Mouse (Mus musculus): ENCODE measurements around the gene Sh2d2a. TPM values are rescaled to one million over a fixed set of nuclear protein-coding genes. Genes with fewer than 3 reads are reported as not detected.
"Not testable (repeated sequence)": the region's sequence is repeated elsewhere in the genome, so short reads cannot be mapped to it uniquely, and the experiment has no call there.

Gene Sh2d2a
- polyA plus RNA-seq, 1 experiment from 2014 or later = 0.74 TPM

DNA sequence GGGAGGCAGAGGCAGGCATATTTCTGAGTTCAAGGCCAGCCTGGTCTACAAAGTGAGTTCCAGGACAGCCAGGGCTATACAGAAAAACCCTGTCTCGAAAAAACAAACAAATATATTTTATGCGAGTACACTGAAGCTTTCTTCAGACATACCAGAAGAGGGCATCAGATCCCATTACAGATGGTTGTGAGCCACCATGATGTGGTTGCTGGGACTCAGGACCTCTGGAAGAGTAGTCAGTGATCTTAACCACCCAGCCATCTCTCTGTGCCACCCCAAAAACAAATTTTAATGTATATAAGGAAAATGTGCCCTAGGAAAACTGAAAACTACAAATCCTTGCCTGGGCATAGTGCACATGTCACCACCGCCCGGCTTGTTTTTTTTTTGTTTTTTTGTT lies 40.8 kb downstream of the Sh2d2a start:
- ATAC-seq; H3K9ac ChIP-seq (replicated peaks); H3K9me3 ChIP-seq (ENCODE audit: low read length); DNase-seq; H3K4me3 ChIP-seq (ENCODE audit: low read depth, low read length); H3K4me2 ChIP-seq (ENCODE audit: low read depth, low read length); H3K36me3 ChIP-seq (replicated peaks; ENCODE audit: insufficient read depth, low read length); H3K27me3 ChIP-seq (ENCODE audit: insufficient read depth, low read length); H3K27ac ChIP-seq (ENCODE audit: low read depth): not testable (repeated sequence)
- WGBS (ENCODE audit: insufficient replicate concordance) = 70% methylated on average over 4 of the region's 4 CpGs
- H3K4me1 ChIP-seq (ENCODE audit: insufficient read depth) = peaks cover 19% of the 10 kb centered on the region
- TF ChIP-seq CTCF (IDR thresholded peaks at IDR 0.05; ENCODE audit: low read depth) = peak; percentile 51

GRCm38 (mm10) chr3:87891481-87891880 lies 44.9 kb downstream of the Sh2d2a start:
- no peak for TF ChIP-seq EP300 (IDR thresholded peaks at IDR 0.05; ENCODE audit: low read depth)
- no peak for TF ChIP-seq CTCF (IDR thresholded peaks at IDR 0.05; ENCODE audit: low read depth)
- H3K27me3 ChIP-seq (ENCODE audit: insufficient read depth, low read length) = no peaks in the 10 kb centered on the region

DNA sequence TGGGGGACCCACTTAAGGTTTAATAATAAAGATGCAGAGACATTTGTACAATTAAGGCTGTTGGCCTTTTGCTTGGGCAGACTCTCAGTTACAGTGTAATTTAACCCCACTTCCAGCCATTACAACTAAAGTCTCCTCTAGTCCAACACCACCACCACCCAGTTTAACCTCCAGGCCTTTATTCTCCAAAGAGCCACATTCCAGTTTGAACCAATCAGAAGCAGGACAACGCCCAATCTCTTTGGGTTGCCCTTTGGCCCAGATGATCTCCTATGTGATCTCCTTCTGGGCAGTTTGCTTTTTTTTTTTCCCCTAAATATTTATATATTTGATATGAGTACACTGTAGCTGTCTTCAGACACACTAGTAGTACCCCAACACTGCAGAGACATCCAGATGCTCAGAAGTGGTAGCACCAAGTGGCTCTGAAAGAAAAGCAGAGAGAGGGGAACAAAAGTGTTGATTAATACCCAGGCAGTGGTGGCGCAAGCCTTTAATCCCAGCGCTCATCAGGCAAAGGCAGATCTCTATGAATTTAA lies 46.9 kb downstream of the Sh2d2a start:
- TF ChIP-seq EP300 (IDR thresholded peaks at IDR 0.05; ENCODE audit: low read depth) = no peak
- no peak for TF ChIP-seq CTCF (IDR thresholded peaks at IDR 0.05; ENCODE audit: low read depth)

More at GRCm38 (mm10) chr3:87891481-87891880, 44.9 kb downstream of the Sh2d2a start:
- H3K27ac ChIP-seq (ENCODE audit: low read depth) = no peak overlapping the region
- H3K9me3 ChIP-seq (ENCODE audit: low read length) = no peaks in the 10 kb centered on the region; the same call in 1 of the 2 replicates
- ATAC-seq (no peak), DNase-seq (no peak)
- 0 out of 2 replicates have a peak, but pooled peaks cover 3% of the 10 kb centered on the region for H3K4me1 ChIP-seq (ENCODE audit: insufficient read depth)
- no peak overlapping the region for H3K4me2 ChIP-seq (ENCODE audit: low read depth, low read length)
- WGBS (ENCODE audit: insufficient replicate concordance) = 70% methylated on average over 3 of the region's 3 CpGs
- no peaks in the 10 kb centered on the region for H3K36me3 ChIP-seq (replicated peaks; ENCODE audit: insufficient read depth, low read length)
- H3K4me3 ChIP-seq (ENCODE audit: low read depth, low read length) = no peak overlapping the region
- no peak overlapping the region for H3K9ac ChIP-seq (replicated peaks)

GRCm38 (mm10) chr3:87899266-87899665 lies 52.7 kb downstream of the Sh2d2a start:
- H3K27me3 ChIP-seq (ENCODE audit: insufficient read depth, low read length) = no peaks in the 10 kb centered on the region
- no peaks in the 10 kb centered on the region for H3K9me3 ChIP-seq (ENCODE audit: low read length)
- H3K4me2 ChIP-seq (ENCODE audit: low read depth, low read length) = no peak overlapping the region
- TF ChIP-seq CTCF (IDR thresholded peaks at IDR 0.05; ENCODE audit: low read depth) (no peak), EP300 (IDR thresholded peaks at IDR 0.05; ENCODE audit: low read depth) (no peak)
- no peak for ATAC-seq
- peaks cover 16% of the 10 kb centered on the region for H3K4me1 ChIP-seq (ENCODE audit: insufficient read depth)
- no peak overlapping the region for H3K9ac ChIP-seq (replicated peaks)
- no peaks in the 10 kb centered on the region for H3K36me3 ChIP-seq (replicated peaks; ENCODE audit: insufficient read depth, low read length)
- H3K27ac ChIP-seq (ENCODE audit: low read depth) = no peak overlapping the region
- H3K4me3 ChIP-seq (ENCODE audit: low read depth, low read length) = no peak overlapping the region
- 76% methylated on average over 3 of the region's 3 CpGs for WGBS (ENCODE audit: insufficient replicate concordance)
- DNase-seq = peak; percentile 45

More for the DNA sequence above, 46.9 kb downstream of the Sh2d2a start:
- 70% methylated on average over 3 of the region's 3 CpGs for WGBS (ENCODE audit: insufficient replicate concordance)
- ATAC-seq (no peak), DNase-seq (no peak)
- H3K4me2 ChIP-seq (ENCODE audit: low read depth, low read length) = no peak overlapping the region
- H3K9me3 ChIP-seq (ENCODE audit: low read length) = no peaks in the 10 kb centered on the region; the same call in 1 of the 2 replicates
- H3K36me3 ChIP-seq (replicated peaks; ENCODE audit: insufficient read depth, low read length) = no peaks in the 10 kb centered on the region
- H3K4me1 ChIP-seq (ENCODE audit: insufficient read depth) = 0 out of 2 replicates have a peak, but pooled peaks cover 3% of the 10 kb centered on the region
- H3K27ac ChIP-seq (ENCODE audit: low read depth) = no peak overlapping the region
- H3K27me3 ChIP-seq (ENCODE audit: insufficient read depth, low read length) = no peaks in the 10 kb centered on the region
- no peak overlapping the region for H3K4me3 ChIP-seq (ENCODE audit: low read depth, low read length)
- H3K9ac ChIP-seq (replicated peaks) = no peak overlapping the region

- Histone ChIP-seq H3K27me3 (ENCODE audit: insufficient read depth, low read length) (no peaks in the 10 kb centered on the region), H3K4me2 (ENCODE audit: low read depth, low read length) (no peak overlapping the region), H3K9ac (replicated peaks) (no peak overlapping the region), H3K4me3 (ENCODE audit: low read depth, low read length) (no peak overlapping the region), H3K4me1 (ENCODE audit: insufficient read depth) (peaks cover 16% of the 10 kb centered on the region), H3K36me3 (replicated peaks; ENCODE audit: insufficient read depth, low read length) (no peaks in the 10 kb centered on the region), H3K9me3 (ENCODE audit: low read length) (no peaks in the 10 kb centered on the region), H3K27ac (ENCODE audit: low read depth) (no peak overlapping the region)
- 83% methylated on average over 3 of the region's 3 CpGs for WGBS (ENCODE audit: insufficient replicate concordance)
- no peak for TF ChIP-seq EP300 (IDR thresholded peaks at IDR 0.05; ENCODE audit: low read depth)
- TF ChIP-seq CTCF (IDR thresholded peaks at IDR 0.05; ENCODE audit: low read depth) = no peak
- DNase-seq (no peak), ATAC-seq (no peak)
These were observed 53.2 kb downstream of the Sh2d2a start for GRCm38 (mm10) chr3:87899776-87900175.

DNA sequence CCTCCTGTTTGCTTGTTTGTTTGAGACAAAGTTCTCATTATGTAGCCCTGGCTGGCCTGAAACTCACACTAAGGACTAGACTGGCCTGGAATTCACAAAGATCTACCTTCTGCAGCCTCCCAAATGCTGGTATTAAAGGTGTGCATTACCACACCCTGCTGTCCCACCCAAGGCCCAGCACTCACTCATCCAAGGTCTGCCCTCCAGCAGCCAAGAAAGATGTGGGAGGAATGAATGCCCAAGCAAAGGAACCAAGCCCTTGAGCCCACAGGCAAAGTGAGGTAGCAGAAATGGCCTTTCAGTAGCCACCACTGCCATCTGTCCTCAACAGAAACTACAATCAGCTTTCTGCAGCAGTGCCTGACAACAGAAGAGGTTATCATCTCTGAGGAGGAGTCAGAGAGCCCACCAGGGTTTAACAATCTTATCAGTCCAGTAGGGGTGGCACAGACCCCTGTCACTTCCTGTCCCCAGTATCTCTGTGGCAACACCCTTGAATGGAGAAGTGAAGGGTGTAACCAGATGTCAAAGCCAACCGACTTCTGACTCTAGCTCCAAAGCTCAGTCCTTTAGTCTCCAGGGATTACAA lies 54.6 kb downstream of the Sh2d2a start:
- WGBS (ENCODE audit: insufficient replicate concordance) = 17% methylated on average over 1 of the region's 1 CpGs
- TF ChIP-seq CTCF (IDR thresholded peaks at IDR 0.05; ENCODE audit: low read depth) = no peak
- peak; percentile 99 for TF ChIP-seq EP300 (IDR thresholded peaks at IDR 0.05; ENCODE audit: low read depth)
- H3K4me1 ChIP-seq (ENCODE audit: insufficient read depth) = peaks cover 16% of the 10 kb centered on the region
- no peaks in the 10 kb centered on the region for H3K36me3 ChIP-seq (replicated peaks; ENCODE audit: insufficient read depth, low read length)
- DNase-seq (peak; percentile 63), ATAC-seq (peak; percentile 59)
- peak overlapping the region; percentile 63 for H3K4me2 ChIP-seq (ENCODE audit: low read depth, low read length)
- H3K27me3 ChIP-seq (ENCODE audit: insufficient read depth, low read length) = no peaks in the 10 kb centered on the region
- peak overlapping the region; percentile 7; the same call in 1 of the 2 replicates for H3K4me3 ChIP-seq (ENCODE audit: low read depth, low read length)
- no peaks in the 10 kb centered on the region for H3K9me3 ChIP-seq (ENCODE audit: low read length)
- peak overlapping the region; percentile 93 for H3K27ac ChIP-seq (ENCODE audit: low read depth)
- H3K9ac ChIP-seq (replicated peaks) = peak overlapping the region; percentile 50

DNA sequence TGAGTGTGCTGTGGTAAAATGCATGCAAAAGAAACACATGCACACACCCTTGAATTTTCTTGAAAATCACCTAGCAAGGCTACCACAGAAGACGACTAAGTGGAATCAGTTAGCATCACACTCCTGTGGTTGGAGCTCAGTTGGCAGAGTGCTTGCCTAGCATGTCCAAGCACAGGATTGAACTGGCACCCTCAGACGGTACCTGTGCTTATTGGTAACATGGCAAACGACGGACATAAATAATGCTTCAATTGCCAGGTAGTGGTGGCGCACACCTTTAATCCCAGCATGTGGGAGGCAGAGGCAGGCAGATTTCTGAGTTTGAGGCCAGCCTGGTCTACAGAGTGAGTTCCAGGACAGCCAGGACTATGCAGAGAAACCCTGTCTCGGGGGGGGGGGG lies 55.4 kb downstream of the Sh2d2a start:
- not testable (repeated sequence) for H3K36me3 ChIP-seq (replicated peaks; ENCODE audit: insufficient read depth, low read length); H3K27me3 ChIP-seq (ENCODE audit: insufficient read depth, low read length); H3K4me3 ChIP-seq (ENCODE audit: low read depth, low read length); H3K9me3 ChIP-seq (ENCODE audit: low read length); DNase-seq; ATAC-seq
- Histone ChIP-seq H3K4me2 (ENCODE audit: low read depth, low read length) (peak overlapping the region; percentile 63), H3K9ac (replicated peaks) (0 out of 2 replicates have a peak overlapping the region, but pooled peaks have one; percentile 50), H3K27ac (ENCODE audit: low read depth) (peak overlapping the region; percentile 93), H3K4me1 (ENCODE audit: insufficient read depth) (peaks cover 16% of the 10 kb centered on the region)
- WGBS (ENCODE audit: insufficient replicate concordance) = 57% methylated on average over 5 of the region's 6 CpGs
